Mouse (Mus musculus) common myeloid progenitor, adult 5-6 weeks (primary cell): ENCODE measurements around the gene Yaf2. TPM values are rescaled to one million over a fixed set of nuclear protein-coding genes. Genes with fewer than 3 reads are reported as not detected.
"Not testable (repeated sequence)": the region's sequence is repeated elsewhere in the genome, so short reads cannot be mapped to it uniquely, and the experiment has no call there.

Experiments
- ATAC-seq: replicated peaks from 2 replicates; pipeline ENCODE4 v1.8.0; 2016; ENCODE audit warnings: low read depth, mild to moderate bottlenecking, moderate TSS enrichment, inconsistent platforms; ENCODE audit not compliant: poor library complexity, severe bottlenecking
- total RNA-seq: library from RNA; stranded (forward); fragments of 200-1000, 187-1606 nt; gene quantifications from 2 replicates; pipeline ENCODE4 v1.2.3, GENCODE M21; 2017

Gene Yaf2
- 36.0 and 37.0 TPM in 2 replicates for total RNA-seq

- peak; percentile 64 for ATAC-seq
Measured at GRCm38 (mm10) chr15:93336925-93337761, at the start of gene Yaf2. Gene Yaf2 (minus strand): TSS chr15:93336935.

- ATAC-seq, result no peak
Measured at GRCm38 (mm10) chr15:93381337-93381736, 44.6 kb upstream of the Yaf2 start.

GRCm38 (mm10) chr15:93379177-93379576 lies 42.4 kb upstream of the Yaf2 start:
- 0 out of 2 replicates have a peak, but pooled peaks have one; percentile 39 for ATAC-seq

- ATAC-seq, result peak; percentile 25; the same call in 1 of the 2 replicates
Measured at GRCm38 (mm10) chr15:93375696-93376095, 39.0 kb upstream of the Yaf2 start.

- not testable (repeated sequence) for ATAC-seq
Measured at GRCm38 (mm10) chr15:93372525-93373119, 35.9 kb upstream of the Yaf2 start.

GRCm38 (mm10) chr15:93371838-93372237 lies 35.1 kb upstream of the Yaf2 start:
- ATAC-seq, result no peak

GRCm38 (mm10) chr15:93368558-93368957 lies 31.8 kb upstream of the Yaf2 start:
- ATAC-seq, result no peak

GRCm38 (mm10) chr15:93365561-93365960 lies 28.8 kb upstream of the Yaf2 start:
- no peak for ATAC-seq

GRCm38 (mm10) chr15:93358346-93359095 lies 21.8 kb upstream of the Yaf2 start:
- no peak for ATAC-seq

GRCm38 (mm10) chr15:93340630-93341379 lies 4.1 kb upstream of the Yaf2 start:
- 0 out of 2 replicates have a peak, but pooled peaks have one; percentile 13 for ATAC-seq

- no peak for ATAC-seq
Measured at GRCm38 (mm10) chr15:93336658-93336924, 144 bp downstream of the Yaf2 start.

GRCm38 (mm10) chr15:93335821-93336657 lies 696 bp downstream of the Yaf2 start:
- peak; percentile 29; the same call in 1 of the 2 replicates for ATAC-seq

- no peak for ATAC-seq
Measured at GRCm38 (mm10) chr15:93331256-93331655, 5.5 kb downstream of the Yaf2 start.

- ATAC-seq, result no peak
Measured at GRCm38 (mm10) chr15:93327235-93327634, 9.5 kb downstream of the Yaf2 start.

GRCm38 (mm10) chr15:93326651-93327050 lies 10.1 kb downstream of the Yaf2 start:
- no peak for ATAC-seq

GRCm38 (mm10) chr15:93325360-93325759 lies 11.4 kb downstream of the Yaf2 start:
- no peak; the same call in 1 of the 2 replicates for ATAC-seq

GRCm38 (mm10) chr15:93318781-93319180 lies 18.0 kb downstream of the Yaf2 start:
- ATAC-seq, result peak; percentile 83

GRCm38 (mm10) chr15:93310304-93310703 lies 26.4 kb downstream of the Yaf2 start:
- not testable (repeated sequence) for ATAC-seq

- ATAC-seq, result peak; percentile 58
Measured at GRCm38 (mm10) chr15:93298197-93298596, 38.5 kb downstream of the Yaf2 start.
